Comparison of ENCODE assay signal across 18 mouse cellular contexts in genomic region chr5:150122095-150122494, GRCm38 (mm10).
"Had no signal": no experiment of that assay in that cellular context is flagged by ENCODE, and none has a peak within 500 bp of the region (broad histone marks: within the 10 kb centered on the region; RNA-seq: fewer than 3 reads in every experiment).

No protein-coding gene starts in this region.

- H3K4me3 ChIP-seq: lung, embryonic 15.5 days; midbrain, embryonic 10.5 days; midbrain, embryonic 12.5 days; myocyte; neural tube, embryonic 13.5 days; neural tube, embryonic 15.5 days had no signal

- DNase-seq: liver, postnatal 0 days; lung, adult 2 months; lung, postnatal 14 days; midbrain, embryonic 14.5 days; retina, postnatal 1 day; spleen, adult 18-20 months; thymus, adult 18-20 months; thymus, postnatal 14 days; thymus, postnatal 36 days had no signal

- H3K9me3 ChIP-seq: lung, embryonic 15.5 days; midbrain, embryonic 12.5 days; neural tube, embryonic 13.5 days; neural tube, embryonic 15.5 days had no signal

- ATAC-seq: liver, postnatal 0 days; lung, postnatal 0 days; midbrain, embryonic 16.5 days had no signal

- H3K27ac ChIP-seq: lung, embryonic 15.5 days; macrophage; midbrain, embryonic 10.5 days; midbrain, embryonic 12.5 days; neural tube, embryonic 13.5 days; neural tube, embryonic 15.5 days had no signal

- H3K27me3 ChIP-seq: neural tube, embryonic 13.5 days; neural tube, embryonic 15.5 days had no signal

- H3K4me1 ChIP-seq: lung, embryonic 15.5 days had no signal

- H3K36me3 ChIP-seq: lung, embryonic 15.5 days; midbrain, embryonic 10.5 days; midbrain, embryonic 12.5 days; neural tube, embryonic 13.5 days; neural tube, embryonic 15.5 days had no signal

- H3K9ac ChIP-seq: liver, postnatal 0 days; lung, embryonic 15.5 days; midbrain, embryonic 12.5 days; neural tube, embryonic 13.5 days; neural tube, embryonic 15.5 days had no signal
